Mouse (Mus musculus): ENCODE data around the gene Cd164l2. TPM values are rescaled to one million over a fixed set of nuclear protein-coding genes. Genes with fewer than 3 reads are reported as not detected.

Cd164l2 gene
- polyA plus RNA-seq, 1 experiment from 2014 or later = 1.1 TPM

- WGBS = 19% methylated on average over 24 of the region's 24 CpGs
- peaks cover 11% of the 10 kb centered on the region for H3K27me3 ChIP-seq (replicated peaks; ENCODE audit: control insufficient read depth, insufficient read depth, low read length)
- H3K9me3 ChIP-seq (ENCODE audit: control insufficient read depth, low read length) = no peaks in the 10 kb centered on the region
- no peaks in the 10 kb centered on the region for H3K36me3 ChIP-seq (ENCODE audit: control insufficient read depth, insufficient read depth)
- H3K27ac ChIP-seq (ENCODE audit: low read length) = no peak overlapping the region
- H3K9ac ChIP-seq (replicated peaks; ENCODE audit: low read depth, low read length) = no peak overlapping the region
- no peak overlapping the region for H3K4me3 ChIP-seq (replicated peaks; ENCODE audit: low read length)
- H3K4me1 ChIP-seq (replicated peaks; ENCODE audit: control insufficient read depth, insufficient read depth, low read length) = no peaks in the 10 kb centered on the region
- ATAC-seq = no peak
- no peak overlapping the region for H3K4me2 ChIP-seq (ENCODE audit: low read length)
Observed at GRCm38 (mm10) chr4:133256820-133257219, 44.9 kb downstream of the Cd164l2 start.

GRCm38 (mm10) chr4:133257230-133257629 lies 45.3 kb downstream of the Cd164l2 start:
- H3K4me3 ChIP-seq (replicated peaks; ENCODE audit: low read length) = no peak overlapping the region

GRCm38 (mm10) chr4:133257798-133258408 lies 46.0 kb downstream of the Cd164l2 start:
- Histone ChIP-seq H3K9me3 (ENCODE audit: control insufficient read depth, low read length) (no peaks in the 10 kb centered on the region), H3K4me2 (ENCODE audit: low read length) (no peak overlapping the region), H3K27me3 (replicated peaks; ENCODE audit: control insufficient read depth, insufficient read depth, low read length) (peaks cover 2% of the 10 kb centered on the region; the same call in 1 of the 2 replicates), H3K27ac (ENCODE audit: low read length) (no peak overlapping the region), H3K9ac (replicated peaks; ENCODE audit: low read depth, low read length) (no peak overlapping the region), H3K36me3 (ENCODE audit: control insufficient read depth, insufficient read depth) (no peaks in the 10 kb centered on the region), H3K4me3 (replicated peaks; ENCODE audit: low read length) (no peak overlapping the region), H3K4me1 (replicated peaks; ENCODE audit: control insufficient read depth, insufficient read depth, low read length) (no peaks in the 10 kb centered on the region)
- WGBS = 83% methylated on average over 12 of the region's 12 CpGs
- ATAC-seq = no peak

More at GRCm38 (mm10) chr4:133257230-133257629, 45.3 kb downstream of the Cd164l2 start:
- no peaks in the 10 kb centered on the region for H3K36me3 ChIP-seq (ENCODE audit: control insufficient read depth, insufficient read depth)
- no peaks in the 10 kb centered on the region for H3K9me3 ChIP-seq (ENCODE audit: control insufficient read depth, low read length)
- peaks cover 7% of the 10 kb centered on the region for H3K27me3 ChIP-seq (replicated peaks; ENCODE audit: control insufficient read depth, insufficient read depth, low read length)
- H3K27ac ChIP-seq (ENCODE audit: low read length) = no peak overlapping the region
- no peak for ATAC-seq
- WGBS = 31% methylated on average over 10 of the region's 12 CpGs
- H3K9ac ChIP-seq (replicated peaks; ENCODE audit: low read depth, low read length) = no peak overlapping the region
- no peak overlapping the region for H3K4me2 ChIP-seq (ENCODE audit: low read length)
- H3K4me1 ChIP-seq (replicated peaks; ENCODE audit: control insufficient read depth, insufficient read depth, low read length) = no peaks in the 10 kb centered on the region

- no peak overlapping the region for H3K27ac ChIP-seq (ENCODE audit: low read length)
- no peaks in the 10 kb centered on the region for H3K4me1 ChIP-seq (replicated peaks; ENCODE audit: control insufficient read depth, insufficient read depth, low read length)
- no peak overlapping the region for H3K4me2 ChIP-seq (ENCODE audit: low read length)
- H3K4me3 ChIP-seq (replicated peaks; ENCODE audit: low read length) = no peak overlapping the region
- ATAC-seq = no peak
- H3K27me3 ChIP-seq (replicated peaks; ENCODE audit: control insufficient read depth, insufficient read depth, low read length) = no peaks in the 10 kb centered on the region
- H3K9me3 ChIP-seq (ENCODE audit: control insufficient read depth, low read length) = no peaks in the 10 kb centered on the region
- H3K9ac ChIP-seq (replicated peaks; ENCODE audit: low read depth, low read length) = no peak overlapping the region
- H3K36me3 ChIP-seq (ENCODE audit: control insufficient read depth, insufficient read depth) = peaks cover 24% of the 10 kb centered on the region
- 50% methylated on average over 10 of the region's 10 CpGs for WGBS
Observed at GRCm38 (mm10) chr4:133261641-133262374, 49.9 kb downstream of the Cd164l2 start.

GRCm38 (mm10) chr4:133262375-133262765 lies 50.4 kb downstream of the Cd164l2 start:
- no peak for ATAC-seq
- WGBS = 72% methylated on average over 7 of the region's 7 CpGs
- no peak overlapping the region for H3K27ac ChIP-seq (ENCODE audit: low read length)
- no peak overlapping the region for H3K9ac ChIP-seq (replicated peaks; ENCODE audit: low read depth, low read length)
- H3K4me2 ChIP-seq (ENCODE audit: low read length) = no peak overlapping the region
- H3K4me3 ChIP-seq (replicated peaks; ENCODE audit: low read length) = no peak overlapping the region
- no peaks in the 10 kb centered on the region for H3K9me3 ChIP-seq (ENCODE audit: control insufficient read depth, low read length)
- H3K4me1 ChIP-seq (replicated peaks; ENCODE audit: control insufficient read depth, insufficient read depth, low read length) = no peaks in the 10 kb centered on the region
- H3K27me3 ChIP-seq (replicated peaks; ENCODE audit: control insufficient read depth, insufficient read depth, low read length) = no peaks in the 10 kb centered on the region
- peaks cover 30% of the 10 kb centered on the region for H3K36me3 ChIP-seq (ENCODE audit: control insufficient read depth, insufficient read depth)

- Histone ChIP-seq H3K27ac (ENCODE audit: low read length) (no peak within 1 kb of the TSS), H3K36me3 (ENCODE audit: control insufficient read depth, insufficient read depth) (peaks cover 35% of the 10 kb centered on the region)
- 50% methylated on average over 7 of the region's 7 CpGs for WGBS
Observed at GRCm38 (mm10) chr4:133262882-133263281, 51.0 kb downstream of the Cd164l2 start, which contains the start of gene Sytl1. Gene Sytl1, minus strand, starts transcription at chr4:133263113.

GRCm38 (mm10) chr4:133263756-133264155 lies 51.8 kb downstream of the Cd164l2 start:
- no peaks in the 10 kb centered on the region for H3K9me3 ChIP-seq (ENCODE audit: control insufficient read depth, low read length)
- H3K4me1 ChIP-seq (replicated peaks; ENCODE audit: control insufficient read depth, insufficient read depth, low read length) = no peaks in the 10 kb centered on the region
- no peak overlapping the region for H3K4me2 ChIP-seq (ENCODE audit: low read length)
- no peaks in the 10 kb centered on the region for H3K27me3 ChIP-seq (replicated peaks; ENCODE audit: control insufficient read depth, insufficient read depth, low read length)
- H3K4me3 ChIP-seq (replicated peaks; ENCODE audit: low read length) = no peak overlapping the region
- no peak for ATAC-seq
- peaks cover 43% of the 10 kb centered on the region for H3K36me3 ChIP-seq (ENCODE audit: control insufficient read depth, insufficient read depth)
- no peak overlapping the region for H3K9ac ChIP-seq (replicated peaks; ENCODE audit: low read depth, low read length)
- H3K27ac ChIP-seq (ENCODE audit: low read length) = no peak overlapping the region
- WGBS = 93% methylated on average over 5 of the region's 5 CpGs

More at GRCm38 (mm10) chr4:133262882-133263281, 51.0 kb downstream of the Cd164l2 start, which contains the start of gene Sytl1:
- no peaks in the 10 kb centered on the region for H3K9me3 ChIP-seq (ENCODE audit: control insufficient read depth, low read length)
- no peak within 1 kb of the TSS for H3K4me3 ChIP-seq (replicated peaks; ENCODE audit: low read length)
- no peak within 1 kb of the TSS for H3K4me2 ChIP-seq (ENCODE audit: low read length)
- no peak within 1 kb of the TSS for H3K9ac ChIP-seq (replicated peaks; ENCODE audit: low read depth, low read length)
- no peaks in the 10 kb centered on the region for H3K27me3 ChIP-seq (replicated peaks; ENCODE audit: control insufficient read depth, insufficient read depth, low read length)
- no peak for ATAC-seq
- no peaks in the 10 kb centered on the region for H3K4me1 ChIP-seq (replicated peaks; ENCODE audit: control insufficient read depth, insufficient read depth, low read length)

GRCm38 (mm10) chr4:133264559-133264958 lies 52.6 kb downstream of the Cd164l2 start:
- no peak overlapping the region for H3K4me2 ChIP-seq (ENCODE audit: low read length)
- no peaks in the 10 kb centered on the region for H3K9me3 ChIP-seq (ENCODE audit: control insufficient read depth, low read length)
- 100% methylated on average over 2 of the region's 2 CpGs for whole genome bisulfite sequencing
- no peak overlapping the region for H3K4me3 ChIP-seq (replicated peaks; ENCODE audit: low read length)
- no peak for ATAC-seq
- no peak overlapping the region for H3K9ac ChIP-seq (replicated peaks; ENCODE audit: low read depth, low read length)
- H3K36me3 ChIP-seq (ENCODE audit: control insufficient read depth, insufficient read depth) = peaks cover 51% of the 10 kb centered on the region
- H3K4me1 ChIP-seq (replicated peaks; ENCODE audit: control insufficient read depth, insufficient read depth, low read length) = no peaks in the 10 kb centered on the region
- H3K27me3 ChIP-seq (replicated peaks; ENCODE audit: control insufficient read depth, insufficient read depth, low read length) = no peaks in the 10 kb centered on the region
- H3K27ac ChIP-seq (ENCODE audit: low read length) = no peak overlapping the region

GRCm38 (mm10) chr4:133265297-133265696 lies 53.4 kb downstream of the Cd164l2 start:
- H3K27me3 ChIP-seq (replicated peaks; ENCODE audit: control insufficient read depth, insufficient read depth, low read length) = no peaks in the 10 kb centered on the region
- no peaks in the 10 kb centered on the region for H3K9me3 ChIP-seq (ENCODE audit: control insufficient read depth, low read length)
- H3K4me1 ChIP-seq (replicated peaks; ENCODE audit: control insufficient read depth, insufficient read depth, low read length) = no peaks in the 10 kb centered on the region
- no peak overlapping the region for H3K9ac ChIP-seq (replicated peaks; ENCODE audit: low read depth, low read length)
- peaks cover 52% of the 10 kb centered on the region for H3K36me3 ChIP-seq (ENCODE audit: control insufficient read depth, insufficient read depth)
- ATAC-seq = no peak
- H3K4me3 ChIP-seq (replicated peaks; ENCODE audit: low read length) = no peak overlapping the region
- no peak overlapping the region for H3K27ac ChIP-seq (ENCODE audit: low read length)
- 94% methylated on average over 3 of the region's 3 CpGs for WGBS
- H3K4me2 ChIP-seq (ENCODE audit: low read length) = no peak overlapping the region
